Mouse (Mus musculus) hindbrain, embryonic 12.5 days (tissue): ENCODE measurements at regions not wholly inside any gene's neighbourhood (a gene's known extent, or its start where the extent isn't known, plus 50 kb on each side); places are given as distances from the start of the nearest gene placed in this dataset.

Experiments used
- ATAC-seq: fragments of 200-750 bp; cut with Nextera tagmentation; 2 replicates; pipeline ENCODE4 v1.8.0; 2017; ENCODE audit warnings: moderate TSS enrichment; ENCODE audit not compliant: low FRiP score
- H3K27ac ChIP-seq: fragments of 300-500 bp; sonication (generic); 2 replicates; pipeline ENCODE4 v1.5.1; 2016; ENCODE audit warnings: mild to moderate bottlenecking
- H3K27me3 ChIP-seq: fragments of 300-500 bp; sonication (generic); 2 replicates; pipeline ENCODE4 v1.6.1; 2016; ENCODE audit warnings: mild to moderate bottlenecking
- H3K36me3 ChIP-seq: fragments of 300-500 bp; sonication (generic); 2 replicates; pipeline ENCODE4 v1.6.1; 2016; ENCODE audit warnings: mild to moderate bottlenecking
- H3K4me1 ChIP-seq: fragments of 300-500 bp; sonication (generic); 2 replicates; pipeline ENCODE4 v1.6.1; 2016
- H3K4me2 ChIP-seq: fragments of 300-500 bp; sonication (generic); replicated peaks from 2 replicates; pipeline ENCODE4 v1.6.1; 2016; ENCODE audit warnings: mild to moderate bottlenecking
- H3K4me3 ChIP-seq: fragments of 300-500 bp; sonication (generic); 2 replicates; pipeline ENCODE4 v1.5.1; 2016; ENCODE audit warnings: mild to moderate bottlenecking
- H3K9ac ChIP-seq: fragments of 300-500 bp; sonication (generic); 2 replicates; pipeline ENCODE4 v1.6.1; 2016; ENCODE audit warnings: mild to moderate bottlenecking, moderate library complexity
- H3K9me3 ChIP-seq: fragments of 300-500 bp; sonication (generic); replicated peaks from 2 replicates; pipeline ENCODE4 v1.6.1; 2016; ENCODE audit warnings: mild to moderate bottlenecking
- WGBS: fragments of 180-500 bp; shearing (Covaris S2); methylation state at CpG from one replicate; pipeline ENCODE4 v1.1.7; 2016; 5-methylcytosine and 5-hydroxymethylcytosine counted together

GRCm38 (mm10) chr6:84266736-84267135, 258.3 kb downstream of the Dysf start:
- 85% methylated on average over 13 of the region's 13 CpGs for WGBS
- no peak overlapping the region for H3K9ac ChIP-seq

DNA sequence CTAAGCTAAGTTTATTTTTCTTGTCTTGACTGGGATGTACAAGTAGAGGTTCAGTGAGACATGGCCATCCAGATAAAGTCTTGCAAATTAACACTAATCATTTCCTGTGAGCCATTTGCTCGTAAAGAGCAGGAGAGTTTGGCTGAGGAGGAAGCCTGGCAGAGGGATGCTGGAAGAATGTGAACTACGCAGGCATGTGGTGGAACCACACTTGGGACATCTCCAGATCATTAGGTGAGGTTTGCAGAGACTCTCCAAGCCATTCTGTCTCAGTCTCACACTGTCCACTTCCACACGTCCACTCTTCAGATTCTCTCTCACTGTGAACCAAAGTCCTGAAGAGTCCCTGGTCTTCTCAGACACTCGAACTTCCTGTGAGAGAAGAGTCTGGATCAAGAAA, 256.3 kb downstream of the Dysf start:
- no peak overlapping the region for H3K4me2 ChIP-seq
- no peak overlapping the region for H3K9ac ChIP-seq
- H3K36me3 ChIP-seq = no peaks in the 10 kb centered on the region
- H3K27ac ChIP-seq = no peak overlapping the region
- ATAC-seq = no peak
- H3K9me3 ChIP-seq = no peaks in the 10 kb centered on the region
- H3K27me3 ChIP-seq = peaks cover 2% of the 10 kb centered on the region; the same call in 1 of the 2 replicates
- 88% methylated on average over 4 of the region's 4 CpGs for WGBS
- H3K4me3 ChIP-seq = no peak overlapping the region
- no peaks in the 10 kb centered on the region for H3K4me1 ChIP-seq

More at GRCm38 (mm10) chr6:84266736-84267135, 258.3 kb downstream of the Dysf start:
- Histone ChIP-seq H3K9me3 (no peaks in the 10 kb centered on the region), H3K4me3 (no peak overlapping the region), H3K27me3 (0 out of 2 replicates have a peak, but pooled peaks cover 2% of the 10 kb centered on the region), H3K27ac (no peak overlapping the region), H3K4me2 (no peak overlapping the region), H3K4me1 (0 out of 2 replicates have a peak, but pooled peaks cover 6% of the 10 kb centered on the region), H3K36me3 (no peaks in the 10 kb centered on the region)
- no peak for ATAC-seq

- Histone ChIP-seq H3K9ac (no peak overlapping the region), H3K27ac (no peak overlapping the region), H3K4me1 (no peaks in the 10 kb centered on the region), H3K27me3 (peaks cover 2% of the 10 kb centered on the region; the same call in 1 of the 2 replicates), H3K36me3 (no peaks in the 10 kb centered on the region), H3K4me3 (no peak overlapping the region), H3K4me2 (no peak overlapping the region), H3K9me3 (no peaks in the 10 kb centered on the region)
- WGBS = 52% methylated on average over 2 of the region's 2 CpGs
- ATAC-seq = no peak
Measured at GRCm38 (mm10) chr6:84263686-84264085, 255.3 kb downstream of the Dysf start.

DNA sequence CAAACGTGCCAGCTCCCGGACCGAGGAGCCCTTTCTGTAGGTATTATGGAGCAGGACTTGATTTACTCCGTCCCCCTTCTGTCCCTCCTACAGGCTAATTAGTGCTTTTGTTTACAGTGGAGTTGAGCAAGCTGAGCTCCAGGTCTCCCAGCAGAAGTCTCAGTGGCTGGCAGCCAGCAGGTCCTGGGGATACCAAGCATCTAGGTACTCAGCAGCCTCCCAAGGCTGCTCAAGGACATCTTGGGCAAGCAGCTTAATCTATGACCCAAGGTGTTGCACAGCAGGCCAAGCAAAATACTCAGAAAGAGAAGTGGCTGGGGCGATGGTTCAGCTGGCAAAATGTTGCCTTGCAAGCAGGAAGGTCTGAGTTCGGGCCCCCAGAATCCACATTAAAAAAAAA, 254.4 kb downstream of the Dysf start:
- Histone ChIP-seq H3K4me3 (no peak overlapping the region), H3K36me3 (no peaks in the 10 kb centered on the region), H3K9me3 (no peaks in the 10 kb centered on the region), H3K9ac (no peak overlapping the region), H3K27me3 (peaks cover 2% of the 10 kb centered on the region; the same call in 1 of the 2 replicates), H3K4me1 (no peaks in the 10 kb centered on the region), H3K27ac (no peak overlapping the region), H3K4me2 (no peak overlapping the region)
- no peak for ATAC-seq
- 57% methylated on average over 6 of the region's 6 CpGs for WGBS

GRCm38 (mm10) chr6:84261483-84261882, 253.1 kb downstream of the Dysf start:
- Histone ChIP-seq H3K9me3 (no peaks in the 10 kb centered on the region), H3K27ac (no peak overlapping the region), H3K36me3 (no peaks in the 10 kb centered on the region), H3K4me1 (no peaks in the 10 kb centered on the region), H3K27me3 (peaks cover 2% of the 10 kb centered on the region; the same call in 1 of the 2 replicates), H3K9ac (no peak overlapping the region), H3K4me2 (no peak overlapping the region), H3K4me3 (no peak overlapping the region)
- WGBS = 88% methylated on average over 3 of the region's 3 CpGs
- no peak for ATAC-seq
